Mouse (Mus musculus): ENCODE measurements at regions not wholly inside any gene's neighbourhood (a gene's known extent, or its start where the extent isn't known, plus 50 kb on each side); places are given as distances from the start of the nearest gene placed in this dataset.

GRCm38 (mm10) chr10:23562273-23562885 is 211.8 kb upstream of the Eya4 start:
- no peak for TF ChIP-seq CTCF (IDR thresholded peaks at IDR 0.05; ENCODE audit: low read depth)
- no peak for TF ChIP-seq EP300 (IDR thresholded peaks at IDR 0.05; ENCODE audit: low read depth)
